Mouse (Mus musculus): ENCODE results near the gene Etaa1.
"Not testable (repeated sequence)": the region's sequence is repeated elsewhere in the genome, so short reads cannot be mapped to it uniquely, and the experiment has no call there.

The Etaa1 gene

DNA sequence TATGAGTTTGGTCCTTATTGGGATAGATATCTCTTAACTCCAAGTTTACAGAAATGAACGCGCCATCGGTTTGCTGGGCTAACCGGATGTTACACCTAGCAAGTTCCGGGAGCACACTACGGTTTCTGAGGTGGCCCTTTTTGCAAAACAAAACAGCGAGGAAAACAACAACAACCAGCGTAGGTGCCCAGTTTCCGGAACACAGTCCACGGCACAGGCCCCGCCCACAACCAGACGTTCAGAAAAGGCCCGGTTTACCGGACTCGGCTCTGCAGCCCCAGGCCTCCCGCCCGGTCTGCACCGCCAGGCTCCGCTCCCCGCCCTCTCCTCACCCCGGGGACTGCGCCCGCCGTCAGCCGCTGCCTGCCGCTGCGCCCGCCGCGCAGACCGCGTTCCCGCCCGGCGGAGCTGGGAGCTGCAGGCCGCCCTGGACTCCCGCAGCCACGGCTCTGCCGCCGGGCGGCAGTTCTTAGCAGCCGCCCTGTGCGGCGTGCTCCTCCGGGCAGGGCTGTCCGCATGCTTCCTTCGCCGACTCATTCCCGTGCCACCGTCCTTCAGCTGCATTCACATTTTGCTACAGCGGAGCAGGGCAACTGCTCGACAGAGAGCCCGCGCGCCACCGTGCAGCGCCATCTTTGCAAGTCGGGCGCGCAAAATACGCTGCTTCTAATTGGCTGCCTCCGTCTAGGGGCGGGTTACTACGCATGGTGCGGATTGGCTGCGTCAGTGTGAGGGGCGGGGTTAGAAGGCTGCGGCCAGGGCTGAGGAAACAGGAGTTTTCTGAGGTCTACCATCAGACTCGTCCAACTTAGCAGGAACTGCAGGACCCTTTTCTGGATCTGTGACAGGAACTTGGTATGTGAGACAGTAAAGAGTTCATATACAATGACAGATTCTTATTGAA, at the start of gene Etaa1:
Gene Etaa1 (minus strand): TSS at position 645 of the 904 bp plus-strand sequence.
- DNase-seq (ENCODE audit: low spot score) = peak; percentile 95

- no peak for DNase-seq (ENCODE audit: low spot score)
These were observed 40.5 kb upstream of the Etaa1 start for GRCm38 (mm10) chr11:17994151-17994550.

DNA sequence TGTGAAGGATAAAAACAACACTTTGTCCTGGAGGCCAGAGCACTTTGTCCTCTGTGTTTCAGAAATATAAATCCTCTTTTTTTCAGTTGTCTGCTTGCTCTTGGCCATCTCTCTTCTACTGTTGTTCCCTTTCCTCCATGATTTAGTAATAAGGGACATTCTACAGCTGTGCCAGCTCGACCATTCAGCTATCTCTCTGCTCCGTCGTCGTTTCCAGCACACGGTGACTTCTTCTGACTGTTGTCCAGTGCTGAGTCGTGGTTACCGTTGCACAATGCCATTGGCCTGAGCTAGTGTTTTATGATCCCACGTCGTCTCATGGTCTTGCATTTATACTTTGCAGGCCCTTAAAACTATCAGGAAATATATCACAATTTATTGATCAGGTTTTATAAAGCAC, 38.6 kb upstream of the Etaa1 start:
- DNase-seq (ENCODE audit: low spot score) = no peak

DNA sequence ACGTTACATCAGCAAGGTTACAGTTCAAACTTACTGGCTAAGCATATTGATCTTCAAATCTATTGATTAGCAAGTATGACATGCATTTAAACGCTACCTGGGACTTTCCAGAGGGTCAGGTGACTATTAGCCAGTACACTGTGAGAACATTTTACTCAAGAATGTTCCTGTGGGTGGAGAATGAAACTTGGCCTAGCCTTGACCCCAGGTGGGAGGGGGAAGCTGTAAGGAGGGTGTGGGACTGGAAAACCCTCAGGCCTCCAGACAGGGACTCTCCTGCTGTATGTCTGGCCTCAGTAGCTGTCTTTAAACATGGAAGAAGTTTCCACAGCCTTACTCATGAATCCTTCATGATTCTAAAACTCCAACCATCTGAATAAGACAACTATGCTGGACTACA, 29.7 kb upstream of the Etaa1 start:
- no peak for DNase-seq (ENCODE audit: low spot score)

DNA sequence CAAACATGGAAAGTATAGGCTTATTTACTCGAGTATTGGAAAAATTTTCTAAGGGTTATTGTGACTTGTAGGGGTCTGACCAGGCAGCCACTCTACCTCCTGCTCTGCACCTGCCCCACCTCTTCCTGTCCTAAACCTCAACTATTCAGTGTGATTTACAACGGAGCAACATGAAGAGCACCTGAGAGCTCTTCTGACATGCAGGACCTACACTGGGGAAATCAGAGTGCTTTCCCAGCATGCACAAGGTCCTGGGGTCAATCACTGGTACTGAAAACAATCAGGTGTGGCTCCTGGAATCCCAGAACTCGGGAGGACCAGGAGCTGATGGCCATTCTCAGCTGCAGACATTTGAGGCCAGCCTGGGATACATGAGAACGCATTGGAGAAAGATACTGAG, 27.6 kb upstream of the Etaa1 start:
- no peak for DNase-seq (ENCODE audit: low spot score)

GRCm38 (mm10) chr11:17975581-17975980, 21.9 kb upstream of the Etaa1 start:
- DNase-seq (ENCODE audit: low spot score) = no peak

DNA sequence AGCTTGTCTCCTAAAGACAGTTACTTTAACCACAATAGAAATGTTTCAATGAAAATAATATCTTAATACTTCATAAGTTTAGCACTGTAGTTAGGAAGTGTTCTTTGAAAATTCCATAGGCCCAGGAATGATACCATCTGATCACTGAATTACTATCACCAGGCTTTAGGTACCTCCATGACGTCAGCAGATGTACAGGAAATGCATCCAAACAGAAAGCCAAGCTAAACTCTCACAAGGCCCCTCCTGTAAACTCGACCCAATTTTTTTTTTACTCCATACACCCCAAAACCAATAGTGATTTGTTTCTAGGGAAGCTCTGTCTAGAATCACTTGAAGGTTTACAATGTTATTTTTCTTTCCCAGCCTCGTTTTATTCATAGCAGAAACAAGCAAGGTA, 884 bp downstream of the Etaa1 start:
- DNase-seq (ENCODE audit: low spot score) = no peak

GRCm38 (mm10) chr11:17951336-17951735, 2.3 kb downstream of the Etaa1 start:
- DNase-seq (ENCODE audit: low spot score) = no peak

- DNase-seq (ENCODE audit: low spot score) = no peak
These were observed 14.5 kb downstream of the Etaa1 start for GRCm38 (mm10) chr11:17939168-17939567.

- DNase-seq (ENCODE audit: low spot score) = no peak
These were observed 15.7 kb downstream of the Etaa1 start for GRCm38 (mm10) chr11:17937931-17938330.

DNA sequence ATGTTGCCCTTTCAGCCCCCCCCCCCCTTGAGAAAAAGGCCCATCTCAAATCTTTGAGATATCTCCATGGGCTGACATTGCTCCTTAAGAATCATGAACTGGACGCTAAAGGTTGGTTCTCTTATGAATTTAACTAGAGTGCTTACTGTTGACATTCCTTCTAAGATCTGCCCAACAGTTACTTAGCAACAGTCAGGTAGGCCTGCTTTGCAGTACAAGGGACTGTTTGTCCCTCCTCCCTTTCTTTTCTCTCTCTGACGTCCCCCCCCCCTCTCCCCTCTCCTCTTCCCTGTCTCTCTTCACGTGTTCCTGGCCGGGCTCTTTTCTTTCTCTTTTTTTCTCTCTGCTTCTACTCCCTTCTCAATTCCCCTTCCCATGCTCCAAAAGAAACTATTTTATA, 35.8 kb downstream of the Etaa1 start:
- DNase-seq (ENCODE audit: low spot score) = no peak

GRCm38 (mm10) chr11:17917101-17917500, 36.6 kb downstream of the Etaa1 start:
- no peak for DNase-seq (ENCODE audit: low spot score)

- DNase-seq (ENCODE audit: low spot score) = no peak
These were observed 37.2 kb downstream of the Etaa1 start for GRCm38 (mm10) chr11:17916486-17916885.

DNA sequence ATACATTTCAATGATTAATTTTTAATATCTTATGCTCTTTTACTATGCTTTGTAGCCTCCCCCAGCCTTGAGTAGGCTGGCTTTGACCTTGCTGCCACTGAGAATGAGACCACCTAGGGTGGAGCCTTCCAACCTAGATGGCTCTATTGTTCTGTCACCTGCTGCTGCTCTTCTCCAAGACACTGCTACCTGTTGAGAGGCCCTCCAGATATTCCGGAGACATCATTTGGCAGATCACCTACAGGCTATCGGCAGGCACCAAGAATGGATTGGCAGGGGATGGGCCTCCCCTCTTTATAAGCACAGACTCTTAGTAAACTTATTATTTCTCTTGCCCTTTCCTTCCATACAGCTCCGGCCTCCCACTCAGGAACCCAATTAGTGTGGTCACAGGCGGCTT, 52.7 kb downstream of the Etaa1 start:
- not testable (repeated sequence) for DNase-seq (ENCODE audit: low spot score)

Data from urinary bladder, postnatal 14 days (tissue).